Mouse (Mus musculus) kidney, adult 8-10 months (tissue): ENCODE data around the gene Zer1.

Source experiments
- DNase-seq, 2 experiments: peaks; one replicate each; pipeline ENCODE4 v3.0.0; 2022

Gene Zer1

DNA sequence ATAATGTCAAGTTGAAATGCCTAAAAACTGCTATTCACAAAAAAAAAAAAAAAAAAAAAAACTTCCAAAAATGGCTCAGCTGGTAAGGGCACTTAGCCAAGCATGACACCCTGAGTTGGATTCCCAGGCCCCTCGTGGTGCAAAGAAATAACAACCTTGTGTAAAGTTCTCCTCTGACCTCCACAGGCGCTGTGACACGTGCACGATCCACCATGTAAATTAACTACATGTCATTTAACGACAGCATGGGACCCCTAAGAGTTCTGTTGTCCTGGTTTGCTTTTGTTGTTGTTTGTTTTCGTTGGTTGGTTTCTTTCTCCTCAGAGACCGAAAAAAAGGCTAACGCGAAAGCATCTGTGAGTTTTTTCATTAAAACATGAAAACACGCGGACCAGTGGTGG, 76.3 kb downstream of the Zer1 start:
- no peak for DNase-seq
